Mouse (Mus musculus) mature B cell (primary cell): Measurements from ENCODE around the gene Reps2.

Experiments used
- in situ Hi-C: fragments of 300-500 bp; cut with MboI; formaldehyde crosslinking; loops from 2 replicates; pipeline ENCODE4 v1.14.3; 2019

Gene Reps2

DNA sequence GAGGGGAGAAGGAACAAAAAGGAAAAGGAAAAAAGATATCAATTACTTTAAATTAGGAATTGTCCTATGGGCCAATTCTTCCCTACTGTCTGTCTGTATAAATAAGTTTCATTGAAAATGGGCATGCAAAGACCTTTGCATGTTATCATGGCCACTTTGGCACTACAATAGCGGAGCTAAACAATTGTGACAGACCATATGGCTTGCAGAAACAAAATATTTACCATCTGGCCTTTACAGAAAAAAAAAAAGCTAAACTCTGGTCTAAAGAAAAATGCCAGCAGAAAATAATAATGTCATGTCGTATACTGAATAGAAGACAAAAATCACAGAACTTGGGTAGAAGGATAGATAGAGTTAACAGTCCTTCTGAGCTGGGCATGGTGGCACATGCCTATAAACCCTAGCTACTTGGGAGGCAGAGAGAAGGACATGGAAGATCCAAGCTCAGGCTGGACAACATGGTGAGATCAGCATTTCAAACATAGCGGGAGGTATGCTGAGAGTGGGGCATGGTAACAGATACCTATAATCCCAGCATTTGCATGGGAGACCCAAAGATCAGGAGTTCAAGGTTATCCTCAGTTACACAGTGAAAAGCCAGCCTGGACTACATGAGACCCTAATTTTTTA, 54.2 kb downstream of the Reps2 start:
- in situ Hi-C loops, result no loop called here

DNA sequence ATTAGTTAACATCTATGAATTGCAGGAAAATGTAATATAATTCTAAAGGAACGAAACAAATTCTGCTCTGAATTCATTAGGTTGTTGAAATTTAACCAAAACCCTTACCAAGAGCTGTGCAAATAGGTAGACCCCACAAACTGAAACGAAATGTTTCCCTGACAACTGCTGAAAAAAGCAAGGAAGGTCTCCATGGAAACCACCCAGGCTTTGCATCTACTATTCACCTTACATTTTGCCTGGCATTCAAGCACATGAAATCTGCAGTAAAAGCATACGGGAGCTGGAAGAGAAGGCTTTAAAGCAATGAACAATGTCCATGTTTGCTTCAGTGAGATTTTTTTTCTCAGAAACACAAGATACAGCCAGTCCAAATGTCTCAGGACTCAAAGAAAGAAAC, 59.1 kb downstream of the Reps2 start:
- in situ Hi-C loops, result no loop called here

DNA sequence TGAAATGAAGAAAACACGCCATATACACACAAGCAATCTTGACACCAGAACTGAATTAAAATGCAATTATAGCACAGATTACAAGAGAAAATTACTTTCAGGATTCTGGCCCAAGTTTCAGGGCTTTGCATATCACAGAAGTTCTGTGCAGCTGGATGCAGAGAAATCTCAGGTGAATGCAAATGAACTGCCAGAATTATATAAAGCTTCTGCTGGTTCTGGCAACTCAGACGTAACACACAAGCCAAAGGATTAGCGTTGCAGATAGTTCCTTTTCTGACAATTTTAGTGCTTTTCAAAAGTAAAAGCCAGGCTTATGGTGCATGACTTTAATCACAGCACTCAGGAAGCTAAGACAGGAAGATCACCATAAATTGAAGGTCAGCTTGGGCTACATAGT, 62.9 kb downstream of the Reps2 start:
- in situ Hi-C loops, result no loop called here

DNA sequence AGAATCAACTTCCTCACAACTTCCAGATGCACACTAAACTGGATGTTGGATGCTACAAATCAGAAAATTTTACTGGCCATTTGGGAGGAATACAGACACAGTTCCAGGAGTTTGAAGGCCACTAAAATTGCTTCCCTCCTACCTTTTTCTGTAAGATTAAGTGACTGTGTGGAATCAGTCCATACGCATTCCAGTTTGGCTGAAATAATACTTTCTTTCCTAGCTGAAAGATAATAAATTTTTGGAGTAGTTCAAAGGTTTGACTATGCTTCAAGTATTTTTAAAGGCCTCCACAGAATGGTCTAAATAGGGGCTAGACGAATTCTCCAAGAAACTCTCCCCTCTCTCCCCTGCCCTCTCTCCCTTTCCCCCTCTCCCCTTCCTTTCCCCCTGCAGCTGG, 75.0 kb downstream of the Reps2 start:
- in situ Hi-C loops, result no loop called here

DNA sequence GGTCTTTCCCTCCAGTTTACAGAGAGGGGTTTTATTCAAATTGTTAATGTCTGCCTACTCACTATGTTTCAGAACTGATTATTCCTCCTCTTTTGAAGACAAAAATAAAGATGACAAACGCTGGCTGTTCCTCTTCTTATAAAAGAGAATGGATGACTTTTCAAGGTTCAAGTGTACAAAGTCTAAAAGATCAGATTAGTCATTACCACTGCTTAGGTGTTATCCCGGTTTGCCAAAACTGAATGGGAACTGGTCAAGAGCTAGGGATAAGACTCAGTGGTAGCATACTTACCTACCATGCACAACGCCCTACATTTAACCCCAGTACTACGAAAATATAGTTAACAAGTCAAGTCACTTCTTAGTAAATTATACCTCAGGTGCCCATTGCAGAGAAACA, 77.9 kb downstream of the Reps2 start:
- in situ Hi-C loops, result no loop called here

DNA sequence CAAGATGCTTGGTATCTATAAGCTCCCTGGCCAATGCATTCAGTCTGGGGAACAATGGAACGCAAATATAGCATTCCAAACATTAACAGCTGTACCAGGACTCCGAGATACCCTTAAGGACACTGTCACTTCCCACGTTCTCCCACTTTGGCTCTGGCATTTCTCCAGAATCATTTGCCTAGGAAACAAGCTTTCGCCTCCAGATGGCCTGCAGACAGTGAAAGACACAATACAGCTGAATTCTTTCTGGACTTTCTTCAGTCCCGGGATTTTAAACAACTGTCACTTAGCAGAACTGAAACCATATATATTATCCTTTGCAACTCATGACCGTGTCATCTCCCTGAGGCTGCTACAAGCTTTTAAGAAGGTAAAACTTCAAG, 87.0 kb downstream of the Reps2 start:
- in situ Hi-C loops, result no loop called here

DNA sequence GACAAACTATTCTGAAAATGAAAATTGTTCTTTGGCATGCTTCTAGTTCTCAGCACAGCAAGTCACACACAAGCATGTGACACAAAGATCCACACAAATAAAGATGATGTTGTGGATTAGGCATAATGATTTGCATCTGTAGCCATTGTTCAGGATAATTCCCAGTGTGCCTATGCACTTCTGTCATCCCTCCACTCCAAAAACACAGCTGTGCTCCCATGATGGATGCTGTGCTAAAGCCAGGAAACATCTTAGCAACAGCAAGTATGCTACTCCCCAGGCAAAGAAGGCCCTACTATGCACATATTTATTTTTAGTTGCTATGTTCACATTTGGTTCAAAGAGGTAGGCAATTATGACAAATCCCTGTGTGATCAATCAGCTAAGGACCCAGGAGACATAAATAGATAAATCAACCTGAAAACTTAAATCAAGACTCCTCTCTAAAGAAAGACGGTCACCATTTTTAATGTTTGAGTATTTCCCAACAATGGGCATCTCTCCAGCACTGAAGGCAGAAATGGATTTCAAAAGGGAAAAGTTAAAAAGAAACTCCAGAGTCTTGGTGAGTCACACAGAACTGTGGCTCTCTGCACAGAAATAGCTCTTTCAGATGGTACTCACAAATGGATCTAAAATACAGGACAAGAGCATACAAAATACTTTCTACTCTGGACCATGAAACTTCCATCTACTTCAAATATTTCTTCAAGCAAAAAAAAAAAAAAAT, 87.6 kb downstream of the Reps2 start:
- in situ Hi-C loops, result no loop called here

DNA sequence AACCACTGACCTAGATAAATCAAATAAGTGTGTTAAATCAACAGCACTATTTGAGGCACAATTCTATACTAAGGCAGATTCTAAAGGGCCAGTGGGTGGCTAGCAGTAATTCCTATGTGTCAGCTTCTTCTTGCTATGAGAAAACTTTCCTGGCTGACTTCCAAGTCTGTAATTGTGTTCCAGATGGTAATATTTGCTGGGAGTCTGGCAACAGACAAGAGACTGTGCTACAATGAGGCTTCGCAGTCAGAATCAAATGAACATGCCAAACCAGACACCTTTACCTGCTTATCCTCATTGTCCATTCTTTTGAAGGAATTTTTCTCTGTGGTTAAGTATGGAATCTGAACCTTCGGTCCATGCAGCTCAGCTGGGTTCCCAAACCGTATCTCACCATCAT, 88.9 kb downstream of the Reps2 start:
- in situ Hi-C loops, result no loop called here

DNA sequence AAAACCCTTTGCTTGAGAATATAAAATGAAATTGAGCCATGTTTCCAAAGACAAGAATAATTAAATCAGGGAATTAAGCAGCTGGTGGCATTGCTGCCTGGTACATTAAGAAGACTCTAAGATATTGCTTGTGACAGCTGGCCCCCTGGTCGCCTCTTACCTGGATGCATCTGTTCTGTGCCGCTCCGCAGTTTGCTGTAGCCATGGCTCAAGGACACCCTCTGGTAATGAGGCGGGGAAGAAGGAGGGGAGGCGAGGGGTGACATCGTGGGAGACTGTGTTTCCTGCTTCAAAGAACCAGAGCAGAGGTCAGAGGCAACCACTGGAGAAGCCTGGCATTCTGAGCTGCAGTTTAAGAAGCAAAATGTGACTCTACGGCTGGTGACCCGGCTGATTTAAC, 91.1 kb downstream of the Reps2 start:
- in situ Hi-C loops, result no loop called here

DNA sequence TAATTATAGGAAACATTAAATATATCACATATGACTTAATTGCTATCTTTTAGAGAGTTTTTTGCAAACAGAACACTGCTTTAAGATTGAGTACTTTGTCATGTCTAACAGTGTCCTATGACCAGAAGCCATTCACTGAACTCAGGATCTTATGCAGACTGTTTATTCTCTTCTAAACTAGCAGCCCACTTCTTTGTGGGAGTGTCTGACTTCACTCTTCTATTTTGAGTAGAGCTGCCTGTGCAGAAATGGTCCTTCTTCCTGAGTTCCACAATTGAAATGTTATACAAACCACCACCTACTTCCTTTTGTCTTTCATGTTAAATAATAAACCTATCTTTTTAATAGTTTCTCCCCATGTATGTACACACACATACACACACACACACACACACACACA, 98.4 kb downstream of the Reps2 start:
- in situ Hi-C loops, result no loop called here

DNA sequence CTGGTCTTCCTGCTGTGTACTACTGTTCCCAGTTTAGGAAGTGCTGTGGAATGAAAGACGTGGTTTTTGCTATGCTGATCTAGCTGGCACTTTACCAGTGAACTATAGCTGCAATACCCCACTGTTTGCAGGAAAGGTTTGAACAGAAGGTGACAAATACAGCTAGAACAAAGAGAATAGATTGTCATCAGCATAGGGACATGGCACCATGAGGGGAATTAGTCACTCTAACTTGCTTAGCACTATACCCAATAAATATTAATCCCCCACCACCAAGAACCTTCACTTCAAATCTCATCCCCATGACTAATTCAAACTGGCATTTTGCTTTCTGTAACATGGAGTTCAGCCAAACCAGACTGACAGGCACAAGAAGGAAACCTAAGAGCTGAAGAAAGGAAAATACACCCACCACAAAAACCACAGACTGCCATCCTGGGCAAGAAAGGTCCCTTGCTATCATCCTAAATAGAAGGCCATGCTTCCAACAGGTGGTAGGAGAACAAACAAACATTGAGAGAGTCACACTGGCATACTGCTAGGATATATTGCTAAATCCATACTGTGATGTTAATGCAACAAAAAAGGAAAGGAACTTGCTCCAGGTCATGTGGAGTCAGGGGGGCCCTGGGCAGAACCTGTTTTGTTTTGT, 100.7 kb downstream of the Reps2 start:
- in situ Hi-C loops, result no loop called here

DNA sequence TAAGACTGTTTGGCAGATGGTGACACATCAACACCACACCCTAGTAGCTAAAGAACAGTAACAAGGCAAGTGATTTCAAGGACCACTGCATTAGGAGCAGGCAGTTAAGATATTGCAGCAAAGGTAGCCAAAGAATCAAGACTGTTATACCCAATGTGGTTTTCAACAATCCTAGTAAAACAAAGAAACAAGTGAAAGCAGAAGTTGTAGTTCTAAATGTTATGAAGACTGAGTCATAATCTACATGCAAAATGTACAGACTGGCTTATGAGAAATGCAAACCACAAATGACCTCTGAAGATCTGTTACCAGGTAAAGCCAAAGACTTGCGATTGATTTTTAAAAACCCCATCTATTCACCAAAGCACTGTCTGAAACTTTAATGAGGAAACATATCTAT, 101.5 kb downstream of the Reps2 start:
- in situ Hi-C loops, result no loop called here

DNA sequence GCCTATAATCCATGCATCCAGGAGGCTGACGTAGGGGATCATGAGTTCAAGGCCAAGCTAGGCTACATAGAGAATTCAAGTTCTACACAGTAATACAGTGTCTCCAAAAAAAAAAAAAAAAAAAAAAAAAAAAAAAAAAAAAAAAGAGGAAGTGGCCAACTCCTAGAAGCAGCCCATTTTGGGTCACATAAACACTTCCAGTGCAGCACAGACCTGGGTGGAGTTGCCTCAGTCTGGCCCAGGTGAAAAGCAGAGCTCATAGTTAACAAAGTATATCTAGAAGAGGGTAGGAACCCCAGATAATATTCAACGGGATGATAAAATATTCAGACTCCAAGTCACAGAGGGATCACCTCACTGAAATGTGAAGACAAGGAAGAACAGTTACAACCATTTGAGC, 112.4 kb downstream of the Reps2 start:
- in situ Hi-C loops, result no loop called here

DNA sequence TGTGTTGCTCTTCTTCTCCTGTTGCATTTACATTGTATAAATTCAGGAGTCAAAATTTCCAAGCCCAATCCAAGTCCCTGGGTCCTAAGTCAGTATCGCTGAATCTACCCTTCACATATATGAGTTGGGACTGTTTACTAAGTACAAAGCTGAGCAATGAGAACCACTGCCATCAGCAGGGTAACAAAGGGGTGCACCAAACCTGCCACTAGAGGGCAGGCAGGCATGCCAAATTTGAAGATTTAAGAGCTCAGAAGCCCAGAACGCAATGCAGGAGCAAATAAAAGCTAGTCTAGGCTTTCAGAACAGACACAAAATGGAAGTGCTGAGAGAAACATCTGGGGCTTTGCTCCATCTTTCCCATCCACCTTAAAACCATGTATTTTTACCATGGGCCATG, 116.2 kb downstream of the Reps2 start:
- in situ Hi-C loops, result no loop called here

DNA sequence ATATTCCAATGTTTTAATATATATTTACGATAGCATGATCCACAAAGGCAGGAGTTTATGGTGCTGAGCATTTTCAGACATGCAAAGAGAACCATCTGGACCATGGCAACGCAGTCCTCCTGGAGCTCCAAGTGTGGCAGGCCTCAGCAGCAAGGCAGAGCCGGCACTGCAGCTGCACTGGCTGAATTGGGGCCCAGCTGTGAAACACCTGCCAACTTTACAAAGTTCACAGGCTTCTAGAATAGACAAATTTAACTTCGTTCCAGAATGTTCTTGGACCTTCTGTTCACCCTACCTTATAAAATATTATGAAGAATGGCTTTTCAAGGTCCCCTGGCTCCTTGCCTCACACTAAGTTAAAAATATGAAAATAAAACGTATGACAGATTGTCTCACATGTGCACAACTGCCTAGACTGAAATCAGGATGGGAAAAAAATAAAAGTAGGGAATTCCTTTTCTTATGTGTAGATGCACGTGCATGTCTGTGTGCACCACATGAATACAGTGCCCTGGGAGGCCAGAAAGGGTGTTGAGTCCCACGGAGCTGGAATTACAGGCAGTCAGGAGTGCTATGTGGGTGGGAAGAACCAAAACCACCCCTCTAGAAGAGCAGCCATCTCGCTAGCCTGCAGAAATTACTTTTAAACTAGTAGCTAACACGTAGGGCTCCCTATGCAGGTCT, 121.5 kb downstream of the Reps2 start:
- in situ Hi-C loops, result no loop called here

DNA sequence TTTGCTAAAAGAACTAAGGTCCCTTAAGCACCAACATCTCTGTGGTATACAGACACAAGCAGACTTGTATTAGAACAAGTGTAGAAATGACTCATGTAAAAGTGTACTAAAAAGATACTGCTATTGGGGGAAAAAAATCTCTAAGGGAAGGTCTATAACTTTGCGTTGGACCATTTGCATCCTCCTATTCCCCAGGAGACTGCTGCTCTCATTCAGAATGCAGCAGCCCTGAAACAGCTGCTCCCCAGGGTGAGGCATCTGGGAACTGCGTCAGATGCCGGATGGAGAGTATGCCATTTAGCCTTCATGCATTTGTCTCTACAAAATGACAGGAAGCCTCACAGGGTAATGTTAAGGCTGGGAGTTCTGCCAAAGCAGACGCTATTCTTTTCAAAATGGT, 122.3 kb downstream of the Reps2 start:
- in situ Hi-C loops, result no loop called here

DNA sequence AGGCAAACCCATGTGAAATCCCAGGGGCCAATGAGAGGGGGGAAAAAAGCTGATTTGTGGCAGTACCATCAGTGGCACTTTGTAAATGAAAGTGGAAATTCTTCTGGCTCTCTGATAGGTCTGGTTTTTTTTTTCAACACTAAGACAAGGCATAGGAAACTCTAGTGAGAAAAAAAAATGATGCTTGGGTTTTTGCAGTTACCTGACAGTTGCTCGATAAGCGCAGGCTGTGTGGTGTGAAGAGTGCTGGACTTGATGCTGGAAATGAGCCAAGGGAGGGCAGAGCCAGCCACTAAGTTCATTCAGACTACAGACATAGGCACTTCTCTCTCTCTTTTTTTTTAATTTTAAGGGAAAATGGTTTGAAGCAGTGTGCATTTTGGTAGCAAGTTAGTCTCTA, 123.1 kb downstream of the Reps2 start:
- in situ Hi-C loops, result no loop called here

DNA sequence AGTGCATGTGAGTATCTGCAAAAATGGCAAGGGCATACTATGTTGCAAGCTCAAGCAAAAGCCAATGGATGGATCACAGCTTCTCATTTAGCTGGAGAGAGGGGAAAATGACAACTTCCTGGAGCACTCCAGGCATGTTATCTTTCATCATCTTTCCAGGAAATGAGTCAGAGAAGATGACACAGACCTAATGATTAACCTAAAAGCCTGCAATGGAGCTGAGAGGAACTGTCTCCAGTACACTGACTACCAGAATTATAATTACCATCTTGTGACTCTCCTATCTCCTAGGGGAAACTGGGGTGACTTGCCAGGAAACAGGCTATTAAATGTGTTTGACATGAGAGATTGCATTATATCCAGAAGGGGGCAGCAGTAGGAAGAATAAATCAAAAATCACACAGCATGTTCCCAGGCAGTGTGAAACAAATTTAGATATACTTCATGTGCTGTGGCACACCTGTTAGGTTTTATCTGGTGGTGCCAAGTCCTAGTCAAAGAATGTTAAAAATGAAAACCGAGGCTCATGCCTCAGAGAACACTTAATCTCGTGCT, 132.9 kb downstream of the Reps2 start:
- in situ Hi-C loops, result no loop called here

DNA sequence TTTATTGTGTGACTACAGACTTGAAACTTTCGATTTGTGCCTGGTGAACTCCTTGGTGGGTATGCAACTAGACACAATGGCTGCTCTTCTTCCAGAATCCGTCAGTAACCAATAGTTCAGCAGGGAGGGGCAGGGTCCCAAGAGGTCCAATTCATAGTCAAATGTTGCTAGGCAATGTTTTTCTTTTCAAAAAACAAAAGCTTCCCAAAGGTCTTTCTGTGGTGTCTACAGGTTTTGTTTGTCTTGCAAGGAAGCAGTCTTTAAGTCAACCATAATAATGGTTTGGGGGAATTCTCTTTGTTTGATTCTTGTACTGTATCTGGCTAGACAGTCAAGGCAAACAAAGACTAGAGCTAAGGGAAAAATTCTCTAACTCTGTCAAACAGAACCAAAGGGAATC, 138.3 kb downstream of the Reps2 start:
- in situ Hi-C loops, result no loop called here

DNA sequence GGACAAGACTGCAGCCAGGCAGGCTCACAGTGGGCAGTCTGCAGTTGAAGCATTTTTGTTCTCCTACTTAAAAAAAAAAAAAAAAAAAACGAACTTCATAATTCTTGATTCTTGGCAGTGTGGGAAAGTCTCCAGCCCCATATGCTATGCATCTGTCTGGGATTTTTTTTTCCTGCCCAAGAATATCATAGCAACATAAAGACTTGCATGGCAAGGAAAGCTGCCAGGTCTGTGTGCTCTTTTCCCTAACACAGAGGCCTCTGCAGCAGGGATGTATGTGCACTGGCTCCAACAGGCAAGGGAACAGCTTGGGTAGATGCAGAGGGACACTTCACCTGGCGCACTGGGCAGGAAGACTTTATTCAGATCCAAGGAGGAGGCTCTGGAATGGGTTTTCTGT, 140.0 kb downstream of the Reps2 start:
- in situ Hi-C loops, result no loop called here

DNA sequence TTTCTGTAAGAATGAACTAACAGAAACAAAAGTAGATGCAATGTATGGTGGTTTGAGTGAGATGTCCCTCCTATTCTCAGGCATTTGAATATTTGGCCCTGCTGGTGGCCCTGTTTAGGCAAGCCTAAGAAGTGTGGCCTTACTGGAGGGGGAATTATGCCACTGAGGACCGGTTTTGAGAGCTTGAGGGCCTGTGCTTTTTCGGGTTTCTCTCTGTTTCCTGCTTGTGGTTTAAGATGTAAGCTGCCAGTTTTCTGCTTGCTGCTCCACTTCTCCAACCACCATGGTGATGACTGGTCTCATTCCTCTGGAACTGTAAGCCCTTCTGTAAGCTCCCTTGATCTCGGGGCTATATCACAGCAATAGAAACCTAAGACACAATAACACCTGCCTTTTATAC, 142.5 kb downstream of the Reps2 start:
- in situ Hi-C loops, result no loop called here

DNA sequence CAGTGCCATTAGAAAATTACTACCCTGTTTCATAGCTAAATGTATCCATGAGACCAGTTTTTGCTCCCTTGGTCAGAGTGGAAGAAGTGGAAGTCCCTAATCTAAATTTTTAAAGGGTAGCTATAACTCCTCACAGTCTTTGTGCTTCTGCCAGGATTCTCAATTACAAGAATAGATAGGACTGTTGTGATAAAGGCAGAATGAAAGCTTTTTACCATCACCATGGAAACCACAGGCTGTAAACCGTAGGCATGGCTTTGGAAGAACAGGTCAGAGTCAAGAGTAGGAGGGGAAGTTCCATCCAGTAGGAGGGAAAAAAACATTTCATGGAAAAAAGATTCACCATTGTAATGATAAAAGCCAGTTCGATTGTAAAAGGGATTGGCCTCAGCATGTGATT, 147.0 kb downstream of the Reps2 start:
- in situ Hi-C loops, result no loop called here

DNA sequence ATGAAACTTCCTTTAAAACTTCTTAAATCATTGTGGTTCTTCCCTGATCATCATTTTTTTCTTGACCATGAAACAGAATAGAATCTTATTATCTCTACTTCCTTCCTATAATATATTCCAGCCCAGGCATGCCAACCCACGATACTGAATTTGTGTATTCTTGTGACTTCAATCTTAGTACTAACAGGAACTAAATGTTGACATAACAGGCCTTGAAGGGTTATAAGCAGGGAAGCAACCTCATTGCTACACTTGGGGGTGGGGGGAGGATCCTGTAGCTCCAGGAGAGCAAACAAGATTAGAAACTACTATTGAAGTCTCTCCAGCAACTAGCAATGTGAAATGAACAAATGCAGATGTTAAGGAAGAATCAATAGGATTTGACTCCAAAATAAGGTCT, 154.8 kb downstream of the Reps2 start:
- in situ Hi-C loops, result no loop called here
